Mouse (Mus musculus): ENCODE measurements around the gene Ush1g. TPM values are rescaled to one million over a fixed set of nuclear protein-coding genes. Genes with fewer than 3 reads are reported as not detected.
A peak's percentile ranks its signal among the peaks of the same experiment; 100 is the strongest.

Ush1g gene
- polyA plus RNA-seq, 1 experiment from 2014 or later = not detected

GRCm38 (mm10) chr11:115353375-115353774 is 31.5 kb upstream of the Ush1g start:
- Histone ChIP-seq H3K4me1 (no peaks in the 10 kb centered on the region), H3K36me3 (ENCODE audit: poor library complexity, severe bottlenecking) (peaks cover 57% of the 10 kb centered on the region), H3K27ac (no peak overlapping the region), H3K4me2 (no peak overlapping the region), H3K4me3 (no peak overlapping the region), H3K9ac (no peak overlapping the region), H3K9me3 (replicated peaks) (no peaks in the 10 kb centered on the region), H3K27me3 (no peaks in the 10 kb centered on the region)
- WGBS = 95% methylated on average over 5 of the region's 5 CpGs
- ATAC-seq = no peak

GRCm38 (mm10) chr11:115349976-115350375 is 28.1 kb upstream of the Ush1g start:
- ATAC-seq = no peak
- Histone ChIP-seq H3K9me3 (replicated peaks) (no peaks in the 10 kb centered on the region), H3K4me2 (no peak overlapping the region), H3K27ac (no peak overlapping the region), H3K4me3 (no peak overlapping the region), H3K9ac (no peak overlapping the region), H3K4me1 (peaks cover 7% of the 10 kb centered on the region; the same call in 1 of the 2 replicates), H3K36me3 (ENCODE audit: poor library complexity, severe bottlenecking) (peaks cover 40% of the 10 kb centered on the region), H3K27me3 (no peaks in the 10 kb centered on the region)
- WGBS = 80% methylated on average over 4 of the region's 4 CpGs

DNA sequence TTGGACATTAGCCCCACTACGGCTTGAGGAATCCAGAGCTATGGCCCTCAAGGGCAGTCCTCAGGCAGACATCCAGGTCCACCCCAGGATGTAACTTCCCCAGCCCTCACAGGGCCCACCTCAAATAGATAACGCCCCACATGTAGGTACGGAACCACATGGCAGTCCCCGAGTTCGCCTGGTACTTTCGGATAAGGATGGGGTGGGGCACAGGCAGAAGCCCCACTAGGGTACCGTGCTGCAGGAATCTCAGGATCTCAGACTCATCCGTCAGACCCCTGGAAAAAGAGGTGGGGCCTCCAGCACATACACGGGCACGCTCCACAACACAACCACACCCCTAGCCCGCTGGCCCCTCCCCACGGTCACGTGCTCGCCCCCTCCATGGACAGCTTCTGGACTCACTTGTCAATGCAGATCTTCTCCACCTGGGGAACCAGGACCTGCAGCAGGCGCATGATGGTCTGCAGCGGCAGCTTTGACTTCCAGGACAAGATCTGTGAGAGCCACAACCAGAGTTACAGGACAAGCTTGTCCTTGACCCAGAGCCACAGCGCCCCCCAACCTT is 26.9 kb upstream of the Ush1g start:
- Histone ChIP-seq H3K36me3 (ENCODE audit: poor library complexity, severe bottlenecking) (peaks cover 40% of the 10 kb centered on the region), H3K9ac (no peak overlapping the region)
- 61% methylated on average over 17 of the region's 17 CpGs for WGBS

GRCm38 (mm10) chr11:115345515-115345914 is 23.7 kb upstream of the Ush1g start:
- ATAC-seq = no peak
- Histone ChIP-seq H3K27me3 (peaks cover 16% of the 10 kb centered on the region; the same call in 1 of the 2 replicates), H3K9ac (no peak overlapping the region), H3K4me1 (peaks cover 7% of the 10 kb centered on the region; the same call in 1 of the 2 replicates), H3K9me3 (replicated peaks) (no peaks in the 10 kb centered on the region), H3K36me3 (ENCODE audit: poor library complexity, severe bottlenecking) (peaks cover 10% of the 10 kb centered on the region), H3K4me2 (no peak overlapping the region), H3K27ac (no peak overlapping the region), H3K4me3 (no peak overlapping the region)
- 53% methylated on average over 7 of the region's 7 CpGs for WGBS

More for the DNA sequence above, 26.9 kb upstream of the Ush1g start:
- Histone ChIP-seq H3K4me2 (no peak overlapping the region), H3K27ac (no peak overlapping the region), H3K9me3 (replicated peaks) (no peaks in the 10 kb centered on the region), H3K27me3 (peaks cover 12% of the 10 kb centered on the region; the same call in 1 of the 2 replicates), H3K4me3 (no peak overlapping the region), H3K4me1 (peaks cover 7% of the 10 kb centered on the region; the same call in 1 of the 2 replicates)
- ATAC-seq = no peak

DNA sequence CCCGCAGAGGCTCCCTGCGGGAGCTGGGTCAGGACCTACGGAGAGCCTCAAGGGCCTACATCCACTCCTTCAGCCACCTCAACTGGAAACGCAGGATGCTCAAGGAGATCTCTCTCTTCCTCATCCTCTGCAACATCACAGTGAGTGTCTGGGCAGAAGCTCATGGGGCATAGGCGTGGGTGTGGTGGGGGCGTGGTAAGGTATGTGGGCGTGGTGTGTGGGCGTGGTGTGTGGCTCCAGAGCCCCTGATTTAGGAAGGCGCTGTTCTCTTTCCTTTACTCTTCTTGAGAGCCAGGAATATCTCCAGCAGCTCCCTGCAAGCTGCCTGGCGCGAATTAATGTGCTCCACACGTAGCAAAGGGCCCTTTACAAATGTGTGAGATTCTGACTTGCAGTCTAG is 23.1 kb upstream of the Ush1g start:
- no peak overlapping the region for H3K4me2 ChIP-seq
- H3K27me3 ChIP-seq = peaks cover 21% of the 10 kb centered on the region; the same call in 1 of the 2 replicates
- H3K9ac ChIP-seq = no peak overlapping the region
- peaks cover 5% of the 10 kb centered on the region for H3K36me3 ChIP-seq (ENCODE audit: poor library complexity, severe bottlenecking)
- no peak overlapping the region for H3K27ac ChIP-seq
- peaks cover 7% of the 10 kb centered on the region; the same call in 1 of the 2 replicates for H3K4me1 ChIP-seq
- no peaks in the 10 kb centered on the region for H3K9me3 ChIP-seq (replicated peaks)
- no peak overlapping the region for H3K4me3 ChIP-seq
- ATAC-seq = no peak
- 15% methylated on average over 12 of the region's 12 CpGs for WGBS

- H3K4me3 ChIP-seq = no peak overlapping the region
- H3K4me1 ChIP-seq = peaks cover 5% of the 10 kb centered on the region; the same call in 1 of the 2 replicates
- H3K4me2 ChIP-seq = no peak overlapping the region
- no peaks in the 10 kb centered on the region for H3K9me3 ChIP-seq (replicated peaks)
- WGBS = 68% methylated on average over 6 of the region's 6 CpGs
- ATAC-seq = no peak
- no peak overlapping the region for H3K9ac ChIP-seq
- peaks cover 41% of the 10 kb centered on the region for H3K27me3 ChIP-seq
- H3K27ac ChIP-seq = no peak overlapping the region
- H3K36me3 ChIP-seq (ENCODE audit: poor library complexity, severe bottlenecking) = no peaks in the 10 kb centered on the region
These were observed 20.0 kb upstream of the Ush1g start for GRCm38 (mm10) chr11:115341866-115342265.

GRCm38 (mm10) chr11:115341246-115341645 is 19.4 kb upstream of the Ush1g start:
- 73% methylated on average over 2 of the region's 2 CpGs for WGBS
- Histone ChIP-seq H3K4me2 (no peak overlapping the region), H3K36me3 (ENCODE audit: poor library complexity, severe bottlenecking) (no peaks in the 10 kb centered on the region), H3K27ac (no peak overlapping the region), H3K9me3 (replicated peaks) (no peaks in the 10 kb centered on the region), H3K4me1 (no peaks in the 10 kb centered on the region), H3K27me3 (peaks cover 46% of the 10 kb centered on the region), H3K4me3 (no peak overlapping the region), H3K9ac (no peak overlapping the region)
- ATAC-seq = no peak

- Histone ChIP-seq H3K27ac (no peak overlapping the region), H3K4me1 (peaks cover 12% of the 10 kb centered on the region), H3K9me3 (replicated peaks) (no peaks in the 10 kb centered on the region), H3K4me2 (no peak overlapping the region), H3K4me3 (no peak overlapping the region), H3K27me3 (peaks cover 67% of the 10 kb centered on the region), H3K9ac (no peak overlapping the region), H3K36me3 (ENCODE audit: poor library complexity, severe bottlenecking) (no peaks in the 10 kb centered on the region)
- WGBS = 40% methylated on average over 1 of the region's 1 CpGs
- ATAC-seq = no peak
These were observed 16.0 kb upstream of the Ush1g start for GRCm38 (mm10) chr11:115337826-115338225.

DNA sequence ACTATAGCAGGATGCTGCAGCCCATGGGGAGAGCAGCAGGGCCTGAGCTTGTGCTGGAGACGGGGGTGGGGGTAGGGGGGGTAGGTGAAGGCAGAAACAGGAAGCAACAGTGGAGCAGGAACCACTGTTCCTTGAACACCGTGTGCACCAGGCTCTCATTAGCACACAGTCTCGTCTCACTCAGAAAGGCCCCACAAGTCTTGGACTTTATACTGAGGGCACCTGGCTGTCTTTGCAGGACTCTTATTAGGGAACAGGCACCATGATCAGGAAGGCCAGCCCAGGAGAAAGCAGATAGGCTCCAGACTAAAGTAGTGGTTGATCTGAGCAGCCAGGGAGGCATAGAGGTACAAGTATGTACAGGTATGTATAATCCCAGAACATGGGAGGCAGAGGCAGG is 15.5 kb upstream of the Ush1g start:
- WGBS = 67% methylated on average over 3 of the region's 3 CpGs

GRCm38 (mm10) chr11:115336115-115336514 is 14.3 kb upstream of the Ush1g start:
- H3K9ac ChIP-seq = no peak overlapping the region
- no peak overlapping the region for H3K4me3 ChIP-seq
- 16% methylated on average over 6 of the region's 6 CpGs for WGBS
- H3K4me2 ChIP-seq = no peak overlapping the region
- H3K27ac ChIP-seq = no peak overlapping the region
- no peaks in the 10 kb centered on the region for H3K36me3 ChIP-seq (ENCODE audit: poor library complexity, severe bottlenecking)
- ATAC-seq = no peak
- H3K9me3 ChIP-seq (replicated peaks) = no peaks in the 10 kb centered on the region
- peaks cover 12% of the 10 kb centered on the region for H3K4me1 ChIP-seq
- H3K27me3 ChIP-seq = peaks cover 81% of the 10 kb centered on the region

More for the DNA sequence above, 15.5 kb upstream of the Ush1g start:
- Histone ChIP-seq H3K4me2 (no peak overlapping the region), H3K27me3 (peaks cover 71% of the 10 kb centered on the region), H3K4me1 (peaks cover 12% of the 10 kb centered on the region), H3K9ac (no peak overlapping the region), H3K36me3 (ENCODE audit: poor library complexity, severe bottlenecking) (no peaks in the 10 kb centered on the region), H3K4me3 (no peak overlapping the region), H3K27ac (no peak overlapping the region), H3K9me3 (replicated peaks) (no peaks in the 10 kb centered on the region)
- no peak for ATAC-seq

DNA sequence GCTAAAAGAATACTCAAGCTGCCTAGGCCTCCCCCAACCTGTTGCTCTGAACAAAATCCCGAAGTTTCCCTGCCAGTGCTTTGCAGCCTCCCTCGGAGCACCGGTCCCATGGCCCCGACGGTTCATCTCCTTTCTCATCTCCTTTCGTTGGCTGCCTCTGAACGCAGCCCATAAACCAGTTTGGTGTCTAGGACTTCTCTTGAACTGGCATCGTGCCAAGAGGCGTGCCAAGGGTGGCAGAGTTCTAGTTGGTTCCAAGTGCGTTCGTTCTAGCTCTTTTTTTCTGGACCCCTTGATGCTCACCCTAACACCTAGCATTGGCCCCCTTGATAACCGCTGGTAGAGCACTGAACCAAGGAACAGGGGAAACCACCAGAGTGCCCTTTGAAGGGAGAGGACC is 13.4 kb upstream of the Ush1g start:
- no peak for ATAC-seq
- no peak overlapping the region for H3K9ac ChIP-seq
- no peaks in the 10 kb centered on the region for H3K9me3 ChIP-seq (replicated peaks)
- no peak overlapping the region for H3K27ac ChIP-seq
- no peak overlapping the region for H3K4me3 ChIP-seq
- peaks cover 12% of the 10 kb centered on the region for H3K4me1 ChIP-seq
- peaks cover 80% of the 10 kb centered on the region for H3K27me3 ChIP-seq
- peak overlapping the region; percentile 60 for H3K4me2 ChIP-seq
- H3K36me3 ChIP-seq (ENCODE audit: poor library complexity, severe bottlenecking) = no peaks in the 10 kb centered on the region
- 51% methylated on average over 12 of the region's 12 CpGs for WGBS

- no peaks in the 10 kb centered on the region for H3K36me3 ChIP-seq (ENCODE audit: poor library complexity, severe bottlenecking)
- peak within 1 kb of the TSS; percentile 27 for H3K4me3 ChIP-seq
- no peak for ATAC-seq
- H3K27ac ChIP-seq = no peak within 1 kb of the TSS
- peaks cover 12% of the 10 kb centered on the region for H3K4me1 ChIP-seq
- WGBS = 5% methylated on average over 28 of the region's 29 CpGs
- peak within 1 kb of the TSS; percentile 37; the same call in 1 of the 2 replicates for H3K9ac ChIP-seq
- H3K4me2 ChIP-seq = peak within 1 kb of the TSS; percentile 60
- H3K27me3 ChIP-seq = peaks cover 78% of the 10 kb centered on the region
- H3K9me3 ChIP-seq (replicated peaks) = no peaks in the 10 kb centered on the region
These were observed 12.7 kb upstream of the Ush1g start, which contains the start of gene Otop3 for GRCm38 (mm10) chr11:115334531-115334930. Gene Otop3, plus strand, starts transcription at chr11:115334731.

DNA sequence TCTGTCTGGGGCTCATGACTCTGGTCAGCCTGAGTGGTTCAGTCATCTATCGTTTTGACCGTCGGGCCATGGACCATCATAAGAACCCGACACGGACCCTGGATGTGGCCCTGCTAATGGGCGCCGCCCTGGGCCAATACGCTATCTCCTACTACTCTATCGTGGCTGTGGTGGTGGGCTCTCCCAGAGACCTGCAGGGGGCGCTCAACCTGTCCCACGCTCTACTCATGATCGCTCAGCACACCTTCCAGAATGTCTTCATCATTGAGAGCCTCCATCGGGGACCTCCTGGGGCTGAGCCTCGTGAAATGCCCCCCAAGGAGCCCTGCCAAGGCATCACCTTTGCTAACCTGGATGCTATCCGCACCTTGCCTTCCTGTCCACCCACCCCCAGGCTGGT is 7.5 kb upstream of the Ush1g start:
- no peak overlapping the region for H3K27ac ChIP-seq
- H3K4me2 ChIP-seq = no peak overlapping the region
- ATAC-seq = no peak
- peaks cover 3% of the 10 kb centered on the region for H3K4me1 ChIP-seq
- H3K4me3 ChIP-seq = no peak overlapping the region
- WGBS = 72% methylated on average over 15 of the region's 15 CpGs
- no peak overlapping the region for H3K9ac ChIP-seq
- H3K27me3 ChIP-seq = peaks cover 56% of the 10 kb centered on the region
- H3K9me3 ChIP-seq (replicated peaks) = no peaks in the 10 kb centered on the region
- no peaks in the 10 kb centered on the region for H3K36me3 ChIP-seq (ENCODE audit: poor library complexity, severe bottlenecking)

Data from forebrain, embryonic 13.5 days (tissue).